Mouse (Mus musculus) heart, postnatal 0 days (tissue): ENCODE measurements at regions not wholly inside any gene's neighbourhood (a gene's known extent, or its start where the extent isn't known, plus 50 kb on each side); places are given as distances from the start of the nearest gene placed in this dataset.

Source experiments
- ATAC-seq: fragments of 200-750 bp; cut with Nextera tagmentation; 2 replicates; pipeline ENCODE4 v1.8.0; 2017; ENCODE audit warnings: low read depth, moderate number of reproducible peaks, moderate library complexity; ENCODE audit not compliant: insufficient read depth
- DNase-seq: peaks from one replicate; pipeline ENCODE4 v3.0.0-alpha.2; 2016; ENCODE audit warnings: low spot score
- H3K27ac ChIP-seq: fragments of 300-500 bp; sonication (generic); 2 replicates; pipeline ENCODE4 v1.5.1; 2014; ENCODE audit warnings: low read depth, mild to moderate bottlenecking
- H3K27me3 ChIP-seq: fragments of 300-500 bp; sonication (generic); 2 replicates; pipeline ENCODE4 v1.6.1; 2014; ENCODE audit warnings: low read length, mixed read lengths; ENCODE audit not compliant: control insufficient read depth, insufficient read depth
- H3K36me3 ChIP-seq: fragments of 300-500 bp; sonication (generic); replicated peaks from 2 replicates; pipeline ENCODE4 v1.6.1; 2014; ENCODE audit warnings: low read length, mixed read lengths; ENCODE audit not compliant: control insufficient read depth, insufficient read depth
- H3K4me1 ChIP-seq: fragments of 300-500 bp; sonication (generic); 2 replicates; pipeline ENCODE4 v1.6.1; 2014; ENCODE audit warnings: antibody characterized with exemption; ENCODE audit not compliant: control insufficient read depth, insufficient read depth
- H3K4me2 ChIP-seq: fragments of 300-500 bp; sonication (generic); 2 replicates; pipeline ENCODE4 v1.6.1; 2014; ENCODE audit warnings: low read depth, mild to moderate bottlenecking, low read length, moderate library complexity
- H3K4me3 ChIP-seq: fragments of 300-500 bp; sonication (generic); 2 replicates; pipeline ENCODE4 v1.5.1; 2014; ENCODE audit warnings: low read depth, low read length
- H3K9ac ChIP-seq: fragments of 300-500 bp; sonication (generic); replicated peaks from 2 replicates; pipeline ENCODE4 v1.6.1; 2014; ENCODE audit warnings: low read depth, low read length, mixed read lengths
- H3K9me3 ChIP-seq: fragments of 300-500 bp; sonication (generic); replicated peaks from 2 replicates; pipeline ENCODE4 v1.6.1; 2016; ENCODE audit warnings: low read length; ENCODE audit not compliant: control insufficient read depth
- CTCF ChIP-seq: IDR thresholded peaks from 2 replicates; pipeline ENCODE4 v1.5.1; 2016; ENCODE audit warnings: antibody characterized with exemption, control low read depth, low read depth
- EP300 ChIP-seq: IDR thresholded peaks from 2 replicates; pipeline ENCODE4 v1.6.1; 2016; ENCODE audit warnings: antibody characterized with exemption, low read depth
- WGBS: fragments of 180-500 bp; shearing (Covaris S2); extraction: QIAGEN DNeasy Blood & Tissue Kit; methylation state at CpG from one replicate; pipeline ENCODE4 v1.1.7; 2014; 5-methylcytosine and 5-hydroxymethylcytosine counted together

DNA sequence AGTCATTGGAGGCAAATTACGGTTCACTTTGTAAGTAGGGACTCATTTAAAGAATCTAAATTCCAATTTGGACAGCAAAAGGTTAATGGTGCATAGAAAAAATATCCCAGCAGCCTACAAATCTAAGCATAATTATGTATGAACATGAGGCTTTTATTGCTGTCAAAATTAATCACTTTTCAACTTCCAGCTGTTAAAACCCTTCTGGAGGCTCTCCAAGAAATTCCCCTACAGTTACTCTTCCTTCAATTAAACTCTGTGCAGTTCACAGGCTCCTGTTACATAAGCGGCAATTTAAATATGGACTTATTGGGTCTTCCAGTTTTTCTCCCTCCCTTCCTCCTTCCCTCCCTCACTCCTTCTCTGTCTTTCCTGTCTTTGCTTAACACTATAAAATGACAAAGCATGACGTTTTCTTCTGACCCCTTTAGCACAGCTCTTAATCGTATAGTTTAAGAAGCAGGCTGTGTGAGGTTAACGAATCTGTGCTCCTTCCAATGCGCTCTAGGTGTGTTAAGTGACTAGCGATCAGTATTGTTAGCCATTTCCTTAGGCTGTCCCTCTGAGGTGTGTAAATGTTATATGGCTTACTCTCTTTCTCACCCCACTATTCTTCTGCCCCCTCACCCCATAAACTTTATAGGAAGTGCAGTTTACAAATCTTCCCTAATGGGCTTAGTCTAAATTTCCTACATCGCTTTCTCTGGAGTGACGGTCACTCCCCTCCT, 247.0 kb downstream of the Enc1 start:
- TF ChIP-seq CTCF (no peak), EP300 (no peak)
- WGBS, result 65% methylated on average over 9 of the region's 9 CpGs
- H3K27me3 ChIP-seq, result peaks cover 5% of the 10 kb centered on the region; the same call in 1 of the 2 replicates
- ATAC-seq, result no peak
- DNase-seq, result no peak
- no peak overlapping the region for H3K27ac ChIP-seq
- no peaks in the 10 kb centered on the region for H3K36me3 ChIP-seq
- H3K9ac ChIP-seq, result no peak overlapping the region
- no peak overlapping the region for H3K4me2 ChIP-seq
- no peaks in the 10 kb centered on the region for H3K4me1 ChIP-seq
- H3K9me3 ChIP-seq, result no peaks in the 10 kb centered on the region
- no peak overlapping the region for H3K4me3 ChIP-seq

DNA sequence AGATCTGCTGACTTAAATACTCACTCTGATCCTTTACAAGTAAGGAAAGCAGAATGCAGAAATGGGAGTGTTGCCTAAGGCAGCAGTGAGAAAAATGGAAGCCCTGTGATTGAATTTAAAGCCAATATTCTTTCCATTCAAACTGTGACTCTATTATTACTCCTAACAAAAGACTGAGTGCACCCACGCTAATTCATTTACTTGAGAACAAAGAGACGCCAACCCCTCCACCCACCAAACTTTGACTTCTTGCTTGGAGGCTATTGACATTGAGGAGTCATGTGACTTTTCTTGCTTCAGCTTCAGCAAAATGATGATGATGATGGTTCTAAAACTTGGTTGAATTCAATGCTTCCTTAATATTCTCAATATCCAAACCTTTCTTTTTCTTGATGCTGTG, 245.6 kb downstream of the Enc1 start:
- H3K36me3 ChIP-seq, result no peaks in the 10 kb centered on the region
- no peak overlapping the region for H3K9ac ChIP-seq
- DNase-seq (no peak), ATAC-seq (no peak)
- H3K9me3 ChIP-seq, result no peaks in the 10 kb centered on the region
- H3K4me3 ChIP-seq, result no peak overlapping the region
- no peak overlapping the region for H3K27ac ChIP-seq
- TF ChIP-seq EP300 (no peak), CTCF (no peak)
- WGBS, result 89% methylated on average over 2 of the region's 2 CpGs
- no peak overlapping the region for H3K4me2 ChIP-seq
- H3K27me3 ChIP-seq, result peaks cover 5% of the 10 kb centered on the region; the same call in 1 of the 2 replicates
- H3K4me1 ChIP-seq, result no peaks in the 10 kb centered on the region

DNA sequence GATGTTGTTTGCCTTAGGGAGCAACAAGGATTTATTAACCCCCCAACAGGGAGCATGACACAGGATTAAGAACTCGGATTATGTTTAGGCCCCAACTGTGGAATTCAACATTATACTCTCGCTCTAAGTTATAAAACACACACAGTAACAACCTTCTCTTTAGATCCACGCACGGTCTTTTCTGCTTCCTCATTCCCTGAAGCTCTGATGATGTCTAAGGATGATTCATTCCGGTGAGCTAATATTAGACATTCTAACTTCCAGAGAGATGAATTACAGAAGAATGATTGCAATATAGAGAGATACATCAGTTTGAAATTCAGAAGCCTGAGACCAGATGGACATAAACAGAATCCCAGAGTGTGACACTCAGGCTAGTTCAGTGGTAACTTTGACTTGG, 245.0 kb downstream of the Enc1 start:
- TF ChIP-seq CTCF (no peak), EP300 (no peak)
- peaks cover 5% of the 10 kb centered on the region; the same call in 1 of the 2 replicates for H3K27me3 ChIP-seq
- H3K9me3 ChIP-seq, result no peaks in the 10 kb centered on the region
- ATAC-seq (no peak), DNase-seq (no peak)
- no peak overlapping the region for H3K9ac ChIP-seq
- no peak overlapping the region for H3K4me3 ChIP-seq
- H3K27ac ChIP-seq, result no peak overlapping the region
- no peaks in the 10 kb centered on the region for H3K36me3 ChIP-seq
- 83% methylated on average over 5 of the region's 5 CpGs for WGBS
- H3K4me2 ChIP-seq, result no peak overlapping the region
- H3K4me1 ChIP-seq, result no peaks in the 10 kb centered on the region

DNA sequence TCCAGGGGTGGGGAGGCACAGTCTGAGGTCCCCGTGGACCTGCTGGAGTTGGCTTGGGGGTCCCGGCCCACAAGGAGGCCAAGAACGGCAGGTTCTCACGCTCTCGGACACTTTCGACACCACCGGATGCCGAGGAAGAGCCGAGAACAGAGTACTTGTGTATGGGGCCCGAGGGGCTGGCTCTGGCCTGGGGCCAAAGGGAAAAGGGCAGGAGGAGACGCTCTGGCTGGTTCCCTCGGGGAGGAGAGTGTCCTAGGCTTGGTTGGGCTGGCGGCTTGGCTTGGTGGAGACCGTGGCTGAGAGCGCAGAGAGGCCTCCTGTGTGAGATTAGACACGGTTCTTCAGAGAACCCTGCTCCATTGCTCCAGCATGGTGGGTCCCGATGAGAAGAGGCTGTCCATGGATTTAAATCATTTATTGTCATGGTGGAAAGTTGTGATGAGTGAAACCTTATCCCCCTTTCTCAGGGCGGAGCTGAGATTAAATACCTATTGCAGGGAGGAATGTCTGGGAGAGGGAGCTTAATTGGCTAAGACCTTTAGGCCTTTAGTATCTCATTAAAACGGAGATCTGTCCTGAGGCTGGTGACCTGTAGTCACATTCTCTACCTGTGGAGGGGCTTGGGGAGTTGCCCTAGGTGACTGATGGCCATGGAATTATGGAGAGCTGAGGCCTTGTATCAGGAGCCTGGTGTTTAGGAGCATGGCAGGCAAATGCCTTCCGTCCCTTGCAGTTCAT, 244.1 kb downstream of the Enc1 start:
- Histone ChIP-seq H3K4me3 (no peak overlapping the region), H3K27me3 (peaks cover 5% of the 10 kb centered on the region; the same call in 1 of the 2 replicates), H3K4me1 (no peaks in the 10 kb centered on the region), H3K36me3 (no peaks in the 10 kb centered on the region), H3K4me2 (no peak overlapping the region), H3K9me3 (no peaks in the 10 kb centered on the region), H3K27ac (no peak overlapping the region), H3K9ac (no peak overlapping the region)
- 56% methylated on average over 20 of the region's 20 CpGs for WGBS
- TF ChIP-seq CTCF (no peak), EP300 (no peak)
- DNase-seq, result no peak
- no peak for ATAC-seq

DNA sequence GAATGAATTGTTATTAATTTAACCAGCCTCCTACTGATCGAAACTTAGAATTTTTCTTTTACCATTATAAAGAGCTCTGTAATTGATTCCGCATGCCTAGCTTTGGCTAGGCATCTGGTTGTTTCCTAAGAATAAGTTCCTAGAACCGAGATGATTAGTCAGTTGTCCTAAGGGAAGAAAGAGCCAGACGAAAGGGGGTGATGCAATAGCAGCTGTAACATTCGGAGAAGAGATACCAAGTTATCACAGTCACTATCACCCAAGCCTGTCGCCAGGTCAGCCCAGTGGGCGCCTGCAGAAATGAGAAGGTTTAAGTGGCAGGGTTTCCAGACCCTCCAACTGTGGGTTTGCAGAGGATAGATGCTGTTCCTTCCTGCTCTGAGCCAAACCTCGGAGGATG, 242.8 kb downstream of the Enc1 start:
- no peak for ATAC-seq
- Histone ChIP-seq H3K9me3 (no peaks in the 10 kb centered on the region), H3K4me2 (no peak overlapping the region), H3K9ac (no peak overlapping the region), H3K4me1 (no peaks in the 10 kb centered on the region), H3K27me3 (no peaks in the 10 kb centered on the region), H3K27ac (no peak overlapping the region), H3K4me3 (no peak overlapping the region), H3K36me3 (no peaks in the 10 kb centered on the region)
- WGBS, result 53% methylated on average over 8 of the region's 8 CpGs
- no peak for TF ChIP-seq EP300
- no peak for TF ChIP-seq CTCF
- no peak for DNase-seq
